Mouse (Mus musculus) spleen, adult 2 months (tissue): ENCODE measurements around the gene Trib3.

Source experiments
- CTCF ChIP-seq: fragments of 200-500 bp; IDR thresholded peaks from 2 replicates; pipeline ENCODE4 v1.5.1; 2011; ENCODE audit warnings: mild to moderate bottlenecking, inconsistent platforms; ENCODE audit not compliant: insufficient read depth, insufficient read length, insufficient replicate concordance; ENCODE audit errors: extremely low read depth
- POLR2A ChIP-seq: fragments of 200-500 bp; IDR thresholded peaks from 2 replicates; pipeline ENCODE4 v1.6.1; 2011; ENCODE audit warnings: low read depth, low read length, inconsistent platforms

DNA sequence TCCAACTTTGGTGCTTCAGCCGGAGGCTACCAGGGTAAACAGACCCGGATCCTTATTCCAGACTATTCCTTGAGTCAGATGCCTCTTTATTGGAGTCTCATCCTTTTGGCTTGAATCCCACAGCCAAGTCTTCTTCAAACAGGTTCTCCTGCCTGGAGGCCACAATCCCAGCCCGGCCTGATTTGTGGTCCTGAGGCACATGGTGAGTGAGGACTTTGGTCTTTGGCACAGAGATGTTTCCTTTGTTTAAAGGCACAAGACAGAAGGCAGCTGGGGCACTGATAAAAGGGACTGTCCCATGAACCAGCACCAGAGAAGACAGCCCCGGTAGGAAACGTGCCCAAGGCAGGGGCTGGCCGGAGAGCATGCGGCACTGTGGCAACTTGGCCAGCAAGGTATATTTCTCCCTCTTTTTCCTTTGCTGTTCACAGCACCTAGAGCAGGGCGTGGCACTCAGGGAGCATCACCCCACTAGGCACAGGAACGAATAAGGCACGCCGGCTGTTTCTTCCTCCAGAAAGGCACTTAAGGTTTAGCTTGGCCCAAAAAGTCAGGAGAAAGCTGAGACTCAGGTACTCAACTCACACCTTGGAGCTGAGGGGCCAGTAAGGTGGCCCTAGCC lies 6.1 kb downstream of the Trib3 start:
- TF ChIP-seq POLR2A (no peak), CTCF (no peak)
